Comparison of ENCODE assay signal across 13 mouse cellular contexts in the genomic region with DNA sequence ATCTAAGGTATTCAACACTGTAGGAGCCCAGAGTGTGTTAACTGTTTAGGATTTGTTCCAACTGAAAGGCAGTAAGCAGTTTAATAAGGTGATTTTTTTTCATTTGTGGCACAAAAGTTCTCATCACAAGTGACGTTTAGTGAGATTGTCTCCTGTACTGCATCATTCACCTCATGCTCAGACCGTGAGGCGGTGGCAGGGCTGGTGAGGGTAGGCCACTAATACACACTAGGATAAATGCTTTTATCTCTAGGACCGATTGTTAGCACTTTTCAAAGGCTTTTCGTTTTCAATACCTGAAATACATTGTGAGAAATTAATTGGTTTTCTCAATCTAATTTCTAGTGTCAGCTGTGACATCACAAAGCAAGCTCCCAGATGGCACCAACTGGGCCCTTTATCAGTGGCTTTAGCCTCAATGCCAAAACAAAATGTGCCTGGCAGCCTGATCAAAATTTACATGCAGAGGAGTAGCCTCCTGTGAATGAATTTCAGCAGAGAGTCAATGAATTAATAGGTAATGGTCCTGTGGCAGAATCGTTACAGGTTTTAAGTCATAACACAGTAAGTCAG.
A peak's percentile ranks its signal among the peaks of the same experiment; 100 is the strongest.
DNase-seq lines count a peak whose midpoint lies in the region; ATAC-seq and TF ChIP-seq lines count a peak whose summit lies in the region.
"Had no signal": no experiment of that assay in that cellular context is flagged by ENCODE, and none has a peak within 500 bp of the region (broad histone marks: within the 10 kb centered on the region; RNA-seq: fewer than 3 reads in every experiment).

No protein-coding gene starts in this region.

- 77% methylated on average over 6 of the region's 6 CpGs for WGBS in hindbrain, embryonic 10.5 days
- WGBS in midbrain, embryonic 14.5 days, result 19% methylated on average over 6 of the region's 6 CpGs

- H3K4me2 ChIP-seq in midbrain, embryonic 14.5 days (ENCODE audit: low read length), result no peak overlapping the region

- no peak for TF ChIP-seq CTCF in brain, embryonic 14.5 days (IDR thresholded peaks at IDR 0.05; ENCODE audit: borderline replicate concordance, extremely low read depth, insufficient read depth, insufficient read length)

- H3K9ac ChIP-seq in midbrain, embryonic 14.5 days (replicated peaks; ENCODE audit: low read length), result no peak overlapping the region

- H3K9me3 ChIP-seq in hindbrain, embryonic 10.5 days, result no peaks in the 10 kb centered on the region
- no peaks in the 10 kb centered on the region for H3K9me3 ChIP-seq in midbrain, embryonic 14.5 days (ENCODE audit: control insufficient read depth, low read length)

- DNase-seq in brain, embryonic 14.5 days (ENCODE audit: low read depth), result peak; percentile 91
- peak; percentile 75 to 78 for DNase-seq in cerebellum, postnatal 10 days
- no peak for DNase-seq in hindbrain, embryonic 10.5 days (ENCODE audit: low spot score)
- DNase-seq in midbrain, embryonic 14.5 days, result peak; percentile 74
- DNase-seq in yolk sac, embryonic 10.5 days (ENCODE audit: low spot score), result no peak
- DNase-seq in kidney, postnatal 4 days, result no peak
- no peak for DNase-seq in gastrocnemius, adult 8-10 months (ENCODE audit: low spot score in 2 of 2)
- DNase-seq: adrenal gland, postnatal 10 days; heart, adult 18-20 months; heart, postnatal 36 days; kidney, adult 8-10 months; lung, adult 2 months had no signal

- no peaks in the 10 kb centered on the region for H3K36me3 ChIP-seq in hindbrain, embryonic 10.5 days
- no peaks in the 10 kb centered on the region for H3K36me3 ChIP-seq in midbrain, embryonic 14.5 days (ENCODE audit: control insufficient read depth, insufficient read depth, low read length)

- peaks cover 9% of the 10 kb centered on the region; the same call in 1 of the 2 replicates for H3K4me1 ChIP-seq in hindbrain, embryonic 10.5 days (replicated peaks)
- peaks cover 8% of the 10 kb centered on the region; the same call in 1 of the 2 replicates for H3K4me1 ChIP-seq in midbrain, embryonic 14.5 days (ENCODE audit: control insufficient read depth, insufficient read depth, low read length)

- peak overlapping the region; percentile 79 for H3K27ac ChIP-seq in hindbrain, embryonic 10.5 days
- H3K27ac ChIP-seq in midbrain, embryonic 14.5 days (replicated peaks; ENCODE audit: low read depth, low read length), result peak overlapping the region; percentile 81

- no peak overlapping the region for H3K4me3 ChIP-seq in hindbrain, embryonic 10.5 days
- no peak overlapping the region for H3K4me3 ChIP-seq in midbrain, embryonic 14.5 days (replicated peaks; ENCODE audit: low read depth, low read length)

- TF ChIP-seq POLR2A in brain, embryonic 14.5 days (IDR thresholded peaks at IDR 0.05; ENCODE audit: borderline replicate concordance, extremely low read depth, insufficient read depth, insufficient read length, poor library complexity, severe bottlenecking), result no peak

- no peaks in the 10 kb centered on the region for H3K27me3 ChIP-seq in hindbrain, embryonic 10.5 days (ENCODE audit: insufficient read depth, poor library complexity, severe bottlenecking)
- H3K27me3 ChIP-seq in midbrain, embryonic 14.5 days (ENCODE audit: control insufficient read depth, insufficient read depth, low read length), result no peaks in the 10 kb centered on the region
- H3K27me3 ChIP-seq: CH12.LX had no signal

- peak; percentile 64; the same call in 1 of the 2 replicates for ATAC-seq in midbrain, embryonic 14.5 days (ENCODE audit: low FRiP score, low TSS enrichment)

Comparison
In these comparisons a context has a peak if more than half of its experiments do, and no peak if none do; other contexts are left out.
1. DNase-seq: peak in brain, embryonic 14.5 days (single experiment), cerebellum, postnatal 10 days (2 of 2) and midbrain, embryonic 14.5 days (single experiment); none in hindbrain, embryonic 10.5 days (single experiment), yolk sac, embryonic 10.5 days (single experiment), kidney, postnatal 4 days (0 of 2) and gastrocnemius, adult 8-10 months (0 of 2).